Mouse (Mus musculus): ENCODE measurements around the gene Mdm2.
"Not testable (repeated sequence)": the region's sequence is repeated elsewhere in the genome, so short reads cannot be mapped to it uniquely, and the experiment has no call there.

The Mdm2 gene

GRCm38 (mm10) chr10:117748276-117749049 lies 37.9 kb upstream of the Mdm2 start:
- peak; percentile 66 to 85 for DNase-seq

GRCm38 (mm10) chr10:117747711-117748110 lies 37.2 kb upstream of the Mdm2 start:
- no peak for DNase-seq

- peak; percentile 94 to 97 for DNase-seq
These were observed 35.8 kb upstream of the Mdm2 start, which contains the start of gene Slc35e3 for GRCm38 (mm10) chr10:117746297-117746883. Gene Slc35e3 (minus strand): TSS chr10:117746365.

- DNase-seq, result peak in 1 of 2 experiments; percentile 17
These were observed 35.2 kb upstream of the Mdm2 start for GRCm38 (mm10) chr10:117745570-117746296.

- no peak for DNase-seq
These were observed 33.4 kb upstream of the Mdm2 start for GRCm38 (mm10) chr10:117743917-117744316.

GRCm38 (mm10) chr10:117743182-117743581 lies 32.6 kb upstream of the Mdm2 start:
- no peak for DNase-seq

- DNase-seq, result no peak
These were observed 32.1 kb upstream of the Mdm2 start for GRCm38 (mm10) chr10:117742618-117743017.

GRCm38 (mm10) chr10:117741698-117742475 lies 31.3 kb upstream of the Mdm2 start:
- DNase-seq, result no peak

- no peak for DNase-seq
These were observed 30.4 kb upstream of the Mdm2 start for GRCm38 (mm10) chr10:117740921-117741320.

- no peak for DNase-seq
These were observed 29.6 kb upstream of the Mdm2 start for GRCm38 (mm10) chr10:117740171-117740570.

- DNase-seq, result no peak
These were observed 29.0 kb upstream of the Mdm2 start for GRCm38 (mm10) chr10:117739648-117739948.

GRCm38 (mm10) chr10:117738928-117739647 lies 28.5 kb upstream of the Mdm2 start:
- no peak for DNase-seq

- no peak for DNase-seq
These were observed 27.8 kb upstream of the Mdm2 start for GRCm38 (mm10) chr10:117738140-117738921.

- DNase-seq, result not testable (repeated sequence)
These were observed 26.9 kb upstream of the Mdm2 start for GRCm38 (mm10) chr10:117737498-117737897.

- peak; percentile 39 to 73 for DNase-seq
These were observed 26.5 kb upstream of the Mdm2 start for GRCm38 (mm10) chr10:117737075-117737474.

GRCm38 (mm10) chr10:117736573-117736972 lies 26.0 kb upstream of the Mdm2 start:
- DNase-seq, result no peak

- not testable (repeated sequence) for DNase-seq
These were observed 24.8 kb upstream of the Mdm2 start for GRCm38 (mm10) chr10:117735396-117735795.

- peak; percentile 41 to 67 for DNase-seq
These were observed 23.7 kb upstream of the Mdm2 start for GRCm38 (mm10) chr10:117734104-117734852.

- not testable (repeated sequence) for DNase-seq
These were observed 23.1 kb upstream of the Mdm2 start for GRCm38 (mm10) chr10:117733626-117734025.

GRCm38 (mm10) chr10:117732962-117733592 lies 22.5 kb upstream of the Mdm2 start:
- DNase-seq, result no peak

Measured in kidney, postnatal 25 days (tissue).